In genomic region chr9:99552068-99552467, GRCm38 (mm10) we compare ENCODE assay signal across 22 mouse cellular contexts.
"Had no signal": no experiment of that assay in that cellular context is flagged by ENCODE, and none has a peak within 500 bp of the region (broad histone marks: within the 10 kb centered on the region; RNA-seq: fewer than 3 reads in every experiment).

No protein-coding gene starts in this region.

- H3K4me3 ChIP-seq: limb, embryonic 12.5 days; limb, embryonic 15.5 days; lung, embryonic 15.5 days; megakaryocyte, embryonic 14.5 days; midbrain, embryonic 10.5 days; midbrain, embryonic 13.5 days; myocyte; neural tube, embryonic 13.5 days; stomach, embryonic 15.5 days had no signal

- H3K36me3 ChIP-seq: limb, embryonic 15.5 days; lung, embryonic 15.5 days; midbrain, embryonic 13.5 days; neural tube, embryonic 13.5 days; stomach, embryonic 15.5 days had no signal

- H3K27me3 ChIP-seq: limb, embryonic 12.5 days; limb, embryonic 15.5 days; lung, embryonic 15.5 days; megakaryocyte, embryonic 14.5 days; midbrain, embryonic 13.5 days; neural tube, embryonic 13.5 days; stomach, embryonic 15.5 days had no signal

- H3K9me3 ChIP-seq: limb, embryonic 15.5 days; lung, embryonic 15.5 days; megakaryocyte, embryonic 14.5 days; midbrain, embryonic 10.5 days; midbrain, embryonic 13.5 days; neural tube, embryonic 13.5 days; stomach, embryonic 15.5 days had no signal

- ATAC-seq: midbrain, embryonic 13.5 days; midbrain, embryonic 16.5 days had no signal

- H3K4me1 ChIP-seq: limb, embryonic 12.5 days; limb, embryonic 15.5 days; lung, embryonic 15.5 days; midbrain, embryonic 10.5 days; midbrain, embryonic 13.5 days; neural tube, embryonic 13.5 days; stomach, embryonic 15.5 days had no signal

- H3K4me2 ChIP-seq: limb, embryonic 12.5 days; limb, embryonic 15.5 days; lung, embryonic 15.5 days; midbrain, embryonic 13.5 days; neural tube, embryonic 13.5 days; stomach, embryonic 15.5 days had no signal

- H3K9ac ChIP-seq: limb, embryonic 12.5 days; limb, embryonic 15.5 days; liver, embryonic 14.5 days; lung, embryonic 15.5 days; midbrain, embryonic 13.5 days; neural tube, embryonic 13.5 days; stomach, embryonic 15.5 days had no signal

- DNase-seq: kidney, adult 2 months; kidney, postnatal 25 days; layer of hippocampus, postnatal 36 days; left cerebral cortex, postnatal 4 days; lung, adult 18-20 months; lung, postnatal 10 days; lung, postnatal 36 days; retina, postnatal 1 day; spleen, adult 18-20 months; thymus, postnatal 25 days had no signal

- H3K27ac ChIP-seq: kidney, postnatal 0 days; limb, embryonic 12.5 days; limb, embryonic 15.5 days; liver, embryonic 14.5 days; lung, embryonic 15.5 days; midbrain, embryonic 10.5 days; midbrain, embryonic 13.5 days; neural tube, embryonic 13.5 days; stomach, embryonic 15.5 days had no signal
